Mouse (Mus musculus): ENCODE measurements around the gene Ubash3b. TPM values are rescaled to one million over a fixed set of nuclear protein-coding genes. Genes with fewer than 3 reads are reported as not detected.

Ubash3b gene
- polyA plus RNA-seq, 1 experiment from 2014 or later = 15.4 TPM

GRCm38 (mm10) chr9:41031590-41032489 lies 129.7 kb downstream of the Ubash3b start:
- Histone ChIP-seq H3K9ac (replicated peaks) (no peak overlapping the region), H3K9me3 (no peaks in the 10 kb centered on the region), H3K27ac (replicated peaks) (peak overlapping the region; percentile 60), H3K4me1 (peaks cover 11% of the 10 kb centered on the region), H3K4me3 (no peak overlapping the region), H3K27me3 (no peaks in the 10 kb centered on the region), H3K4me2 (replicated peaks) (no peak overlapping the region), H3K36me3 (no peaks in the 10 kb centered on the region)
- ATAC-seq (replicated peaks) = no peak
- WGBS = 34% methylated on average over 18 of the region's 18 CpGs

GRCm38 (mm10) chr9:41029827-41030226 lies 131.7 kb downstream of the Ubash3b start:
- Histone ChIP-seq H3K9ac (replicated peaks) (no peak overlapping the region), H3K4me2 (replicated peaks) (no peak overlapping the region), H3K9me3 (no peaks in the 10 kb centered on the region), H3K27ac (replicated peaks) (no peak overlapping the region), H3K4me1 (peaks cover 11% of the 10 kb centered on the region), H3K27me3 (no peaks in the 10 kb centered on the region), H3K36me3 (no peaks in the 10 kb centered on the region), H3K4me3 (no peak overlapping the region)
- ATAC-seq (replicated peaks) = no peak
- 68% methylated on average over 6 of the region's 6 CpGs for WGBS

GRCm38 (mm10) chr9:41028470-41028869 lies 133.0 kb downstream of the Ubash3b start:
- no peak overlapping the region for H3K4me2 ChIP-seq (replicated peaks)
- H3K36me3 ChIP-seq = no peaks in the 10 kb centered on the region
- ATAC-seq (replicated peaks) = no peak
- no peak overlapping the region for H3K27ac ChIP-seq (replicated peaks)
- H3K4me1 ChIP-seq = peaks cover 11% of the 10 kb centered on the region
- H3K9ac ChIP-seq (replicated peaks) = no peak overlapping the region
- WGBS = 41% methylated on average over 5 of the region's 5 CpGs
- H3K9me3 ChIP-seq = no peaks in the 10 kb centered on the region
- H3K27me3 ChIP-seq = no peaks in the 10 kb centered on the region
- no peak overlapping the region for H3K4me3 ChIP-seq

GRCm38 (mm10) chr9:41021690-41022089 lies 139.8 kb downstream of the Ubash3b start:
- WGBS = 73% methylated on average over 3 of the region's 3 CpGs
- no peaks in the 10 kb centered on the region for H3K36me3 ChIP-seq

GRCm38 (mm10) chr9:41020486-41020885 lies 141.0 kb downstream of the Ubash3b start:
- H3K27ac ChIP-seq (replicated peaks) = no peak overlapping the region
- no peak overlapping the region for H3K4me2 ChIP-seq (replicated peaks)
- H3K27me3 ChIP-seq = no peaks in the 10 kb centered on the region
- H3K4me3 ChIP-seq = no peak overlapping the region
- no peaks in the 10 kb centered on the region for H3K9me3 ChIP-seq
- no peaks in the 10 kb centered on the region for H3K4me1 ChIP-seq
- WGBS = 86% methylated on average over 3 of the region's 3 CpGs
- ATAC-seq (replicated peaks) = no peak
- H3K9ac ChIP-seq (replicated peaks) = no peak overlapping the region
- no peaks in the 10 kb centered on the region for H3K36me3 ChIP-seq

More at GRCm38 (mm10) chr9:41021690-41022089, 139.8 kb downstream of the Ubash3b start:
- ATAC-seq (replicated peaks) = no peak
- Histone ChIP-seq H3K4me3 (no peak overlapping the region), H3K9me3 (no peaks in the 10 kb centered on the region), H3K4me1 (no peaks in the 10 kb centered on the region), H3K27me3 (no peaks in the 10 kb centered on the region), H3K27ac (replicated peaks) (no peak overlapping the region), H3K4me2 (replicated peaks) (no peak overlapping the region), H3K9ac (replicated peaks) (no peak overlapping the region)

- no peak overlapping the region for H3K27ac ChIP-seq (replicated peaks)
Observed at GRCm38 (mm10) chr9:41014512-41014911, 147.0 kb downstream of the Ubash3b start.

GRCm38 (mm10) chr9:41012456-41012855 lies 149.0 kb downstream of the Ubash3b start:
- no peak overlapping the region for H3K4me3 ChIP-seq
- no peaks in the 10 kb centered on the region for H3K36me3 ChIP-seq
- H3K27me3 ChIP-seq = no peaks in the 10 kb centered on the region
- no peaks in the 10 kb centered on the region for H3K9me3 ChIP-seq
- peak overlapping the region; percentile 83 for H3K27ac ChIP-seq (replicated peaks)
- no peak overlapping the region; the same call in 1 of the 2 replicates for H3K4me2 ChIP-seq (replicated peaks)
- no peak for ATAC-seq (replicated peaks)
- peaks cover 33% of the 10 kb centered on the region for H3K4me1 ChIP-seq
- WGBS = 17% methylated on average over 5 of the region's 5 CpGs
- no peak overlapping the region for H3K9ac ChIP-seq (replicated peaks)

More at GRCm38 (mm10) chr9:41014512-41014911, 147.0 kb downstream of the Ubash3b start:
- 38% methylated on average over 4 of the region's 4 CpGs for whole genome bisulfite sequencing
- Histone ChIP-seq H3K4me1 (peaks cover 33% of the 10 kb centered on the region), H3K4me2 (replicated peaks) (no peak overlapping the region), H3K27me3 (no peaks in the 10 kb centered on the region), H3K9ac (replicated peaks) (no peak overlapping the region), H3K36me3 (no peaks in the 10 kb centered on the region), H3K9me3 (no peaks in the 10 kb centered on the region), H3K4me3 (no peak overlapping the region)
- ATAC-seq (replicated peaks) = no peak

GRCm38 (mm10) chr9:41011512-41012436 lies 149.7 kb downstream of the Ubash3b start:
- WGBS = 7% methylated on average over 13 of the region's 13 CpGs
- H3K4me3 ChIP-seq = no peak overlapping the region
- peak overlapping the region; percentile 83 for H3K27ac ChIP-seq (replicated peaks)
- ATAC-seq (replicated peaks) = peak; percentile 89
- peak overlapping the region; percentile 19; the same call in 1 of the 2 replicates for H3K4me2 ChIP-seq (replicated peaks)
- H3K9me3 ChIP-seq = no peaks in the 10 kb centered on the region
- no peaks in the 10 kb centered on the region for H3K36me3 ChIP-seq
- no peak overlapping the region for H3K9ac ChIP-seq (replicated peaks)
- H3K27me3 ChIP-seq = no peaks in the 10 kb centered on the region
- peaks cover 33% of the 10 kb centered on the region for H3K4me1 ChIP-seq

GRCm38 (mm10) chr9:41007785-41008184 lies 153.7 kb downstream of the Ubash3b start:
- Histone ChIP-seq H3K4me2 (replicated peaks) (no peak overlapping the region), H3K4me1 (peaks cover 21% of the 10 kb centered on the region), H3K27me3 (no peaks in the 10 kb centered on the region), H3K27ac (replicated peaks) (no peak overlapping the region), H3K9me3 (no peaks in the 10 kb centered on the region), H3K4me3 (no peak overlapping the region), H3K36me3 (no peaks in the 10 kb centered on the region), H3K9ac (replicated peaks) (no peak overlapping the region)
- 11% methylated on average over 1 of the region's 1 CpGs for WGBS
- ATAC-seq (replicated peaks) = no peak

- peaks cover 12% of the 10 kb centered on the region; the same call in 1 of the 2 replicates for H3K4me1 ChIP-seq
- H3K4me3 ChIP-seq = no peak within 1 kb of the TSS
- H3K36me3 ChIP-seq = no peaks in the 10 kb centered on the region
- no peaks in the 10 kb centered on the region for H3K27me3 ChIP-seq
- H3K9me3 ChIP-seq = no peaks in the 10 kb centered on the region
- no peak within 1 kb of the TSS for H3K27ac ChIP-seq (replicated peaks)
- no peak within 1 kb of the TSS for H3K9ac ChIP-seq (replicated peaks)
- WGBS = 71% methylated on average over 4 of the region's 4 CpGs
- no peak within 1 kb of the TSS for H3K4me2 ChIP-seq (replicated peaks)
- no peak for ATAC-seq (replicated peaks)
Observed at GRCm38 (mm10) chr9:41004415-41004814, 157.1 kb downstream of the Ubash3b start, which contains the start of gene Crtam. Gene Crtam (minus strand): TSS chr9:41004628.

- no peaks in the 10 kb centered on the region for H3K36me3 ChIP-seq
- no peaks in the 10 kb centered on the region for H3K9me3 ChIP-seq
- H3K27ac ChIP-seq (replicated peaks) = no peak overlapping the region
- 92% methylated on average over 7 of the region's 7 CpGs for WGBS
- no peak overlapping the region for H3K4me2 ChIP-seq (replicated peaks)
- no peak overlapping the region for H3K4me3 ChIP-seq
- no peak overlapping the region for H3K9ac ChIP-seq (replicated peaks)
- no peaks in the 10 kb centered on the region for H3K27me3 ChIP-seq
- peaks cover 12% of the 10 kb centered on the region; the same call in 1 of the 2 replicates for H3K4me1 ChIP-seq
- ATAC-seq (replicated peaks) = no peak
Observed at GRCm38 (mm10) chr9:40997116-40997779, 164.2 kb downstream of the Ubash3b start.

Data from forebrain, embryonic 15.5 days (tissue).